Mouse (Mus musculus) layer of hippocampus, adult 9-11 months (tissue): ENCODE results near the gene Ccdc142.
A peak's percentile ranks its signal among the peaks of the same experiment; 100 is the strongest.

Experiments
- DNase-seq: peaks from one replicate; pipeline ENCODE4 v3.0.0; 2022

Ccdc142 gene

GRCm38 (mm10) chr6:83101316-83101687, at the start of gene Ccdc142, which contains the start of gene Gm42688:
TSS of gene Ccdc142 (plus strand) at chr6:83101601.
TSS of gene Gm42688 (plus strand) at chr6:83101617.
- DNase-seq = peak; percentile 93

DNA sequence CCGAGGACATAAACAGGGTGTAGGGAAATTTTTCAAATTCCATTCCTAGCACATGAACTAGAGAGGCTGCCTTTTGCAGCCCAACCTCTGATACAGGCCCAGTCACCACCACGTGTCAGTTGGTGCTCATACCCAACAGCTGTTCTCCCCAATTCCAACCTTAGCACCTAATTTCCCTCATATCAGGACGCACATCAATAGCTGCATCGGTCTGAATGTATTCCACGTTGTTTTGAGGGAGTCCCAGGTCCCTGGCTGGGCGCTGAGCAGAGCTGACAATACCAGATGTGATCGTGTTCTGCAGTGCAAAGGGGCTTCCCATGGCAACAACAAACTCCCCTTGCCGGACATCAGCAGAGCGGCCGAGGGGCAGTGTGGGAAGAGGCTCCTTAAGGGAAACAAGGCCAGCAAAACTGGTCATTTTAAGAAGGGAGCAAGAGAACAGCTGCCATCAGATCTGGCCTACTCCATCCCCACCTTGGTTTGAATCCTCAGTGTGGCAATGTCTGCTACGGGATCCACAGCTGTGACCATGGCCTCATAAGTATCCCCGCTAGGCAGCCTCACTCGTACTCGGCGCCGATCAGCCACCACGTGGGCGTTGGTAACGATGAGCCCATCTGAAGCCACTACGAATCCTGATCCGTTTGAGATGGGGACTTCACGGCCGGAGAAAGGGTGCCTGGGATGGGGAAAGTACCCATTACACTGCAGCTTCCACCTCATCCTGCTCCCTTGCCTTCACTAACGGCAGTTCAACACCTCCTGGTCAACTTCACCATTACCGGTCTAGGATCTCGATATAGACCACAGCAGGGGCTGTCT, 48.1 kb upstream of the Ccdc142 start:
- peak; percentile 64 for DNase-seq

DNA sequence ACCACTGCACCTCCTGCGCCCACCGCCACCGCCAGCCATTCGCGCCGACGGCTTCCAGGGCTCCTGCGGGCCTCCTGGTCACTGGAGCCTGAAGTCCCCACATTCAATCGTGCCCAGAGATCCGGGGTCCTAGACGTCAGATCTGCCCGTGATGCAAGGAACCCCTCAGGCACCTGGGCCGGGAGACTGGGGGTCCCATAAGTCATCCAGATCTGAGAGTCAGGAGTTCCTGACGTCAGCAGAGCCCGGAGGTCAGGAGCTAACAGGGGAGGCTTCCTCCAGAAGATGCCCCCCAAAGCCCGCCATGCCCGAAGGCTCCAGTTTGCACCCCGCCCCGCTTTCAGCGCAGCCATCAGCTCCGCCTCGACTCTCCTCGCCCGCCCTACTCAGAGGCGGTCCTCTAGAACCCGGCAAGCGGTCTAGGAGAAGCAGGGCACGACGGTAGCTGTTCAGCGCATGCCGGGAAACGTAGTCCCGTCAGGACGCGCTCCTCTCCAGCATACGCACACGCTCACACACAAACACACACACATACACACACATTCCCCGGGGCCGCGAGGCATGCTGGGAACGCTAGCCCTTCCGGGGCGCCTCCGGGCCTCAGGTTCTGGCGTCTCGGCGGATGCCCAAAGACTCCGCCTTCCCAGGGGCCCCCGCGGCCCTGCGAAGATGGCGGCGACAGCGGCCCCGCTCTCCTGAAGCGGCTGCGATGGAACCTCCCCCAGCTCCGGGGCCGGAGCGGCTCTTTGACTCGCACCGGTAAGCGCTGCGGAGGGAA, 47.1 kb upstream of the Ccdc142 start, which contains the start of gene Aup1:
Aup1 (plus strand) TSS at position 448 of the 778 bp plus-strand sequence.
- peak; percentile 99 for DNase-seq

DNA sequence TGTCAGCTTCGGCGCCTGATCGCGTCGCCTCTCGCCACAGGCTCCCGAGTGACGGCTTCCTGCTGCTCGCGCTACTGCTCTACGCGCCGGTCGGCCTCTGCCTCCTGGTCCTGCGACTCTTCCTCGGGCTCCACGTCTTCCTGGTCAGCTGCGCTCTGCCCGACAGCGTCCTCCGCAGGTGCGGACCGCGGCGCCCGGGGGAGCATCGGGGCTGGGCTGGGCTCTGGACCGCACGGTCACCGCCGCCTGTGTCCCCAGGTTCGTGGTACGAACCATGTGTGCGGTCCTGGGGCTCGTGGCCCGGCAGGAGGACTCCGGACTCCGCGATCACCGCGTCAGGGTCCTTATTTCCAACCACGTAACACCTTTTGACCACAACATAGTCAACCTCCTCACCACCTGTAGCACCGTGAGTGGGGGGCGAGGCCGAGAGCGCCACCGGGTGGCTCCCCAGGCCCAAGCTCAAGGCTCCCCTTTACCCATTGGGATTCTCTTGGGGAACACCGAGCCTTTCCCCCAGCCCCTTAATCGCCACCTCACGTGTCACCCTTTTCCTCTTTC, 46.5 kb upstream of the Ccdc142 start, which contains the start of gene Htra2:
Htra2 (minus strand) TSS at position 403 of the 561 bp plus-strand sequence.
- no peak for DNase-seq

DNA sequence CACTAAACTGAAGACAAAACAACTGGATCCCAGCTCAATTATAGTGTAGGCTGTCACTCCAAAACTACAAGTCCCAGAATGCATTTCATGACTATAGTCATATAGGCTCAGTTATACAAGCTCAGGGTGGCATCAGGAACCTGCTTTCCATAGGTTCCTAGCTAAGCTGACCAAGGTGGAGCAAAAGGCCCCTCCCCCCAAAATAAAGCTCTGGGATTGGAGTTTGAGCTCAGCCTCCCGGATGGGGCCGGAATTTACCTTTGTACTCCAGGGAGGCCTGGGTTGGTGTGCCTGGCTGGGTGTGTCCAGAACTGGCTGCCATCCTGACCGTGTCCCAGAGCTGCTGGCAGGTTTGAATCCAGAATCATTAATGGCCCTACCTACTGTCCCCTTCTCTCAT, 43.6 kb upstream of the Ccdc142 start, which contains the start of gene Dqx1:
Dqx1 (plus strand) TSS at position 55 of the 400 bp plus-strand sequence.
- DNase-seq = peak; percentile 52

GRCm38 (mm10) chr6:83058725-83059124, 42.7 kb upstream of the Ccdc142 start:
- no peak for DNase-seq

GRCm38 (mm10) chr6:83065995-83066394, 35.4 kb upstream of the Ccdc142 start:
- DNase-seq = no peak

GRCm38 (mm10) chr6:83066441-83066840, 35.0 kb upstream of the Ccdc142 start:
- no peak for DNase-seq

- DNase-seq = no peak
Observed at GRCm38 (mm10) chr6:83068221-83068620, 33.2 kb upstream of the Ccdc142 start.

- no peak for DNase-seq
Observed at GRCm38 (mm10) chr6:83068706-83069487, 32.5 kb upstream of the Ccdc142 start.

DNA sequence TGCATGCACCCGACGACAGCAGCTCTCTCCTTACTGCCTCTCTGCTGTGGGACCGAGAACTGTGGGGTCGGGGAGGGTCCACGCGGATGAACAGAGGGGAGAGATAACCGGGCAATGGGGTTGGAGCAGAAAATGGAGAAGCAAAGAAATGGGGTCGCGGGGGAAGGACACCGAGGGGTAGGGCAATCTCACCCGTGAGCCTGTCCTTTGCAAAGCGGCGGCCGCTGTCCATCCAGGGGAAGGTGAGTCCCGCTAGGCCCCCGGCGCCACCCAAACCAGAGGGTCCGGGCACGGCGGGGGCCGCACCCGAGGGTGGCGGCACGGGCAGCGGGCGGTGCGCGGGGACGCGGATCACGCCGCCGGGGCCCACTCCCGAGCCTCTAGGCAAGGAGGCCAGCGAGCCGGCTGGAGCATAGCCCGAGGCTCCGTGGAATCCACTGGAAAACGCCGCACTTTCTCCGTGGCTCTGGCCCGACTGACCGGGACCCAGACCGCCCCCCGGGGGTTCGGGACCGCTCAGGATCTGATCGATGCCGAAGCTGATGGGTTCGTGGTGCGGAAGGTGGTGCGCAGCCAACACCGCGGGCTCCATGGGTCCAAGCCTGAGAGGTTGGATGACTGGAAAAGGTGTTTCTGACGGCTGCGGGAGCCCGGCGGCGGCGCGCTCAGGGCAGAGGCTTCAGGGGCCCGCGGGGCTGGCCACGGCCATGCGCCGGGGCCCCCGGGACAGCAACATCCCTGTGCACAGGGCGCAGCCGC, 31.7 kb upstream of the Ccdc142 start:
- no peak for DNase-seq

DNA sequence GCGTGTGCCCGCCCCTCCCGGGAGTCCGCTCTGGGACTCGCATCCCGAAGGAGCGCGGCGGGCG, 31.3 kb upstream of the Ccdc142 start, which contains the start of gene Tlx2:
Tlx2 (minus strand) TSS at position 47 of the 64 bp plus-strand sequence.
- no peak for DNase-seq

DNA sequence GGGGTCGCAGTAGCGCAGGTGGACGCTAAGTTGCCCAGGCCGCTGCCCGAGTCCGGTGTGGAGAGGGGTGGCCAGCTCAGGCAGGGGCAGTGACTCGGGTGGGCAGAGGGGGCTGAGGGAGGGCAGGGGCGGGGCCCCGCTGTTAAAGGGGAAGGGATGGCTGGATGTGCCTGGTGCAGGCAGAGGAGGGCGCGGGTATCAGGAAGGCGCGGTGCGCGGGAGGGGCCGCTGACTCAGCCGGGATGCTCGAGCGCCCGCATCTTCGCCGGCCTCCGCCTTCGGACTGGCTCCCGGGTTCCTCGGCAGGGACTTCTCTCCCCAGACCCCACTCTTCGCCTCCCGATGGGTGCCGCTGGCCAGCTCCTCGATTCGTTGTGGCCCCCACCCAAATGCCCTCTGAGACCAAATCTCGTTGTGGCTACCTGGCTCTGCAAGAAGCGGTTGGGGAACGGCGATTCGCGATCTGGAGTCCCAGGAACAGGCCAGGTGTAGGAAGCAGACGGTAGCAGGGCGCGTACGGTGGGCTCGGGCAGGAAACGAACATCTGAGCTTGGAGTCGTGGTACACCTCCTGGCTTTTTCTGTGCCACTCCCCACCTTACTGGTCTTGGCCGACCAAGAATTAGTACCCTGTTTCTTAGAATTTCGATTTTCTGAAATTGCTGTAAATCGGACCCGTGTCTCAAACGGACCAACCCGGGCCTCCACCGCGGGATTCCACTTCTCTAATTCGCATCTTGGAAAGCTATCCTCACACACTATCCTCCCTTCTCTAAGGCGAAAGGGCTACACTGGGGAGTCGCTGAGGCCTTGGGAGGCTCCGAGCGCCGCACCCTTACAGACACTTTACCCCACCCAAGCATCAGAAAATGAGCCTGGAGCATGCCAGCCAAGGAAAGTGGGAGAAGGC, 30.8 kb upstream of the Ccdc142 start:
- no peak for DNase-seq

- DNase-seq = no peak
Observed at GRCm38 (mm10) chr6:83071220-83071619, 30.2 kb upstream of the Ccdc142 start.

- no peak for DNase-seq
Observed at GRCm38 (mm10) chr6:83074979-83075378, 26.4 kb upstream of the Ccdc142 start.

DNA sequence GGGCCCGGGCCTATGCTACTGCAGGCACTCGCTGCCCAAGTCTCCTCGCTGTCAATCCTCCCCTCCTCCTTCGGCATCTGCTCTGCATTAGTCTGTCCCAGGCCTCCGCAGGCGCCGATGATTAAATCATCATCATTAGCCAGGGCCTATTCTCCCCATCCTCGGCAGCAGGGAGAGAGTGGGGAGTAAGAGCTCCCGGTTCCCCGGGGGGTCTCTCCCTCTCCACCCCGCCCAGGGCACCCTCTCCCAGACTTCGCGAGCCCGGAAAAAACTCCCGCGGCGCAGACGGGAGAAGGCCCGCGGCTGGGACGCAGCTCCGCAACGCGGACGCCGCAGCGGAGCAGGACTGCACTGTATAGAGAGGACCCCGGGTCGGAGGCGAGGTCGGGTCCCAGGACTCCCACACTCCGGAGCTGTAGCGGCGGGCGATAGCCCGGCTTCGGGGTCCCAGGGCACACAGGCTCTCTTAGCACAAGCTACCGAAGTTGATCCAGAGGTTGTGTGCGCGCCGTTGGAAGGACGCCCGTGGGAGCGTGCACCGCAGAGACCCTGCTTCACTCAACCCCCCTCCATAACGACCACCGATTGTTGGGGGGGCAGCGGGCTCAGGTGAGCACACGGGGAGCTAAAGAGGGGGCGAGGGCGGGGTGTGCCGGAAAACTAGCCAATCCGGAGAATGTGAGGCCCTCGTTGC, 23.6 kb upstream of the Ccdc142 start, which contains the start of gene Pcgf1:
Pcgf1 (plus strand) TSS at position 240 of the 694 bp plus-strand sequence.
- peak; percentile 67 for DNase-seq

- peak; percentile 98 for DNase-seq
Observed at GRCm38 (mm10) chr6:83078324-83078858, 23.0 kb upstream of the Ccdc142 start.

DNA sequence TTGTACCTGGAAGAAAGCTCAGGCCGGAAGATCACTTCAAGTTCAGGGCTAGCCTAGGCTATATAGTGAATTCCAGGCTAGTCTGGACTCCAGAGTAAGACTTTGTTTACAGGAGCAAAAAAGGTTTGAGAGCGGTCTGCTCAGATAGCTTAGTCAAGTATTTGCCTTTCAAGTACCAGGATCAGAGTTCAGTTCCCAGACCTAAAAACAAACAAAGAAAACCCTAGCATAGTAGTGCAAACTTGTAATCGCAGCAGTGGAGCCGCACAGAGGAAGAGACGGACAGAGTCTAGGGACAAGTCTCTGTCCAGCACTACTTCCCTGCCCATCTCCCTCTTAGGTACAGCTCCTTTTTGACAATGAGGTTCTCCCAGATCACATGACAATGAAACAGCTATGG, 21.2 kb upstream of the Ccdc142 start:
- DNase-seq = no peak

GRCm38 (mm10) chr6:83083497-83083896, 17.9 kb upstream of the Ccdc142 start:
- no peak for DNase-seq

GRCm38 (mm10) chr6:83084477-83084876, 16.9 kb upstream of the Ccdc142 start:
- DNase-seq = no peak
